Mouse (Mus musculus) layer of hippocampus, adult 2 months (tissue): ENCODE data around the gene Rin2. TPM values are rescaled to one million over a fixed set of nuclear protein-coding genes. Genes with fewer than 3 reads are reported as not detected.
"Not testable (repeated sequence)": the region's sequence is repeated elsewhere in the genome, so short reads cannot be mapped to it uniquely, and the experiment has no call there.

Source experiments
- DNase-seq, 2 experiments: peaks; one replicate each; pipeline ENCODE4 v3.0.0; 2022; ENCODE audit warnings: low spot score in 2 of 2
- H3K27ac ChIP-seq: fragments of 200-600 bp; 2 replicates; pipeline ENCODE4 v1.8.1; 2022
- H3K4me3 ChIP-seq: fragments of 200-600 bp; 2 replicates; pipeline ENCODE4 v1.8.1; 2022; ENCODE audit warnings: mild to moderate bottlenecking
- CTCF ChIP-seq: fragments of 200-600 bp; conservative IDR thresholded peaks from 2 replicates; pipeline ENCODE4 v1.8.1; 2022; ENCODE audit warnings: antibody characterized with exemption, mild to moderate bottlenecking, moderate library complexity
- total RNA-seq, 2 experiments: library from RNA; stranded (reverse); gene quantifications; 2 replicates each; pipeline ENCODE4 v1.2.3; 2021

Gene Rin2
- total RNA-seq, 2 experiments from 2014 or later, result 33.3 to 33.9 TPM

- Histone ChIP-seq H3K27ac (peak overlapping the region; percentile 55), H3K4me3 (no peak overlapping the region)
- TF ChIP-seq CTCF, result no peak
- DNase-seq, result no peak
These were observed 206.1 kb downstream of the Rin2 start for GRCm38 (mm10) chr2:145880887-145881747.

GRCm38 (mm10) chr2:145881932-145882331, 206.9 kb downstream of the Rin2 start:
- Histone ChIP-seq H3K27ac (peak overlapping the region; percentile 55; the same call in 1 of the 2 replicates), H3K4me3 (no peak overlapping the region)
- no peak for DNase-seq
- no peak for TF ChIP-seq CTCF

GRCm38 (mm10) chr2:145882398-145882797, 207.4 kb downstream of the Rin2 start:
- no peak for DNase-seq
- Histone ChIP-seq H3K27ac (no peak overlapping the region), H3K4me3 (no peak overlapping the region)
- TF ChIP-seq CTCF, result peak; percentile 88

GRCm38 (mm10) chr2:145884036-145884912, 209.3 kb downstream of the Rin2 start:
- no peak for TF ChIP-seq CTCF
- Histone ChIP-seq H3K4me3 (no peak overlapping the region), H3K27ac (peak overlapping the region; percentile 53)
- DNase-seq, result no peak

- Histone ChIP-seq H3K4me3 (no peak overlapping the region), H3K27ac (peak overlapping the region; percentile 53)
- DNase-seq, result no peak
- no peak for TF ChIP-seq CTCF
These were observed 210.1 kb downstream of the Rin2 start for GRCm38 (mm10) chr2:145884913-145885785.

GRCm38 (mm10) chr2:145887937-145888765, 213.1 kb downstream of the Rin2 start:
- peak; percentile 66 for TF ChIP-seq CTCF
- H3K4me3 ChIP-seq, result no peak overlapping the region
- H3K27ac ChIP-seq, result peak overlapping the region; percentile 81
- peak; percentile 25 to 55 for DNase-seq

GRCm38 (mm10) chr2:145888766-145889480, 213.9 kb downstream of the Rin2 start:
- peak overlapping the region; percentile 81 for H3K27ac ChIP-seq
- no peak for TF ChIP-seq CTCF
- peak; percentile 36 to 51 for DNase-seq
- no peak overlapping the region for H3K4me3 ChIP-seq

GRCm38 (mm10) chr2:145890571-145890970, 215.6 kb downstream of the Rin2 start:
- no peak overlapping the region for H3K27ac ChIP-seq
- no peak for DNase-seq
- no peak overlapping the region for H3K4me3 ChIP-seq
- TF ChIP-seq CTCF, result no peak

GRCm38 (mm10) chr2:145893756-145894155, 218.7 kb downstream of the Rin2 start:
- Histone ChIP-seq H3K27ac (no peak overlapping the region), H3K4me3 (no peak overlapping the region)
- no peak for DNase-seq
- TF ChIP-seq CTCF, result no peak

GRCm38 (mm10) chr2:145898106-145898505, 223.1 kb downstream of the Rin2 start:
- Histone ChIP-seq H3K4me3 (no peak overlapping the region), H3K27ac (no peak overlapping the region)
- TF ChIP-seq CTCF, result no peak
- no peak for DNase-seq

- not testable (repeated sequence) for H3K4me3 ChIP-seq, H3K27ac ChIP-seq, DNase-seq
These were observed 225.3 kb downstream of the Rin2 start for GRCm38 (mm10) chr2:145900318-145900717.
